Mouse (Mus musculus) layer of hippocampus, adult 11-12 months (tissue): ENCODE data around the gene Olfr104-ps.

Experiments used
- DNase-seq: peaks from one replicate; pipeline ENCODE4 v3.0.0; 2022; ENCODE audit warnings: low spot score

Gene Olfr104-ps

DNA sequence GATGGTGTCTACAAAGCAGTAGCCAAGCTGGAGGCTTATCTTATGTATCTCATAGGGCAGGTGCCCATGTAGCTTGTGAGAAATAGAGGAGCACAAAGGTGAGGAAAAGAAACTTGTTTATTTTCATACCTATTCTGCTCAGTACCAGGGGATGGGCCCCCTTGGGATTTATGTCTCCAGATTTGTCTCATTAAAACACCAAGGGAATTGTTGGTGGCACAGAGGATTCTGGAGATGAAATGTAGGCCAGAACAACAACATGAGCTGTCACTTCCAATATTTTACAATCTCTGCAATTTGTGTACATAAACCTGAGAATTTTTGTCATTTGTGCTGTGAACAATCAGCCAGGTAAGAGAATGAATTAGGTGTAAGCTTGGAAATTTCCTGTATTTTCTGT lies at the start of gene Olfr104-ps:
Olfr104-ps (plus strand) TSS at position 301 of the 400 bp plus-strand sequence.
- no peak for DNase-seq

DNA sequence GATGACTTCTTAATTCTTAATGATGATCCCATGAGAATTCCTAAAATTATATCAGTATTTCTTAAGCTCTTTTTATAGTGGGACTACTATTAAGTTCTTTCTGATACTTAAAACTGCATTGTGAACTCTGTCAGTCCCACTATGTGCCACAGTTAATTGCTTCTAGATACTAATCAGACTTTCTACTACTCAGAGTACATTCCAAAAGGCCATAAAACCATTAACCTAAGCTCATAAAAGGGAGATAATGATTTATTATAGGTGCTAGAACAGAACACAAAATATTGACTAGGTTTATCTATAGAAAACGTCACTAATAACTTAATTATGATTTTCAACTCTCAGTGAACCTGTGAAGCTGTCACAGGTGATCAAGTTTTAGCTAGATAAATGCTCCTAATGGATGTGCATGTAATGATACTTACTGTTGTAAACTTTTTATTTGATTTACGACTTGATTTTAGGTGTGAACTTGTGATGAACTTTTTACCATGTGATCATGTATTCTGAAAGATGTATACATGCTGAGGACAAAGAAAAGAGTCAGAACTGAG lies 49.2 kb upstream of the Olfr104-ps start:
- DNase-seq = no peak

- no peak for DNase-seq
These were observed 42.4 kb upstream of the Olfr104-ps start, which contains the start of gene Olfr102 for GRCm38 (mm10) chr17:37316954-37317353. Gene Olfr102 (minus strand): TSS chr17:37317054.

GRCm38 (mm10) chr17:37339598-37339997 lies 19.8 kb upstream of the Olfr104-ps start, which contains the start of gene Olfr103:
Gene Olfr103 (minus strand): TSS chr17:37339698.
- DNase-seq = no peak

DNA sequence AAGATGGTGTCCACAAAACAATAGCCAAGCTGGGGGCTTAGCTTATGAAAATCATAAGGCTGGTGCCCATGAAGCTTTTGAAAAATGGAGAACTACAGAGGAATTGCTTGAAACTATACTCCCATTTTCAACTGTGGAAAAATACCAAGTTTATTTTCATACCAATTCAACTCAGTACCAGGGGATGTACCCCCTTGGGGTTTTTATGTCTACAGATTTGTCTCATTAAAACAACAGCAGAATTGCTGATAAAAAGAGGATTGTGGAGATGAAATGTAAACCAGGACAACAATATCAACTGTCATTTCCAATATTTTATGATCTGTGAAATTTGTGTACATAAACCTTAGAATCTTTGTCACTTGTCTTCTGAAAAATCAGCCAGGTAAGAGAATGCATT lies 19.4 kb downstream of the Olfr104-ps start, which contains the start of gene Olfr105-ps:
Olfr105-ps (plus strand) TSS at position 301 of the 400 bp plus-strand sequence.
- DNase-seq = no peak

DNA sequence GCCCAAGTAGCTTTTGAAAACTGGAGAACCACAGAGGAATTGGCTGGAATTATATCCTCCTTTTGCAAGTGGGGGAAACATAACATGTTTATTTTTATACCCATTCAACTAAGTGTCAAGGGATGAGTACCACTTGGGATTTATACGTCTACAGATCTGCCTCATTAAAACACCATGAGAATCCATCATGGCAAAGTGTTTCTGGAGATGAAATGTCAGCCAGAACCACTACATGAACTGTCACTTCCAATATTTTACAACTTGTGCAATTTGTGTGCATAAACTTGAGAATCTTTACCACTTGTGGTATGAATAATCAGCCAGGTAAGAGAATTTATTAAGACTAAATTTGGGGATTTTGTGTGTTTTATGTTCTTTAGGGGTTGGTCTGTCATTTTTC lies 30.7 kb downstream of the Olfr104-ps start, which contains the start of gene Olfr106-ps:
Olfr106-ps (plus strand) TSS at position 301 of the 400 bp plus-strand sequence.
- DNase-seq = no peak

DNA sequence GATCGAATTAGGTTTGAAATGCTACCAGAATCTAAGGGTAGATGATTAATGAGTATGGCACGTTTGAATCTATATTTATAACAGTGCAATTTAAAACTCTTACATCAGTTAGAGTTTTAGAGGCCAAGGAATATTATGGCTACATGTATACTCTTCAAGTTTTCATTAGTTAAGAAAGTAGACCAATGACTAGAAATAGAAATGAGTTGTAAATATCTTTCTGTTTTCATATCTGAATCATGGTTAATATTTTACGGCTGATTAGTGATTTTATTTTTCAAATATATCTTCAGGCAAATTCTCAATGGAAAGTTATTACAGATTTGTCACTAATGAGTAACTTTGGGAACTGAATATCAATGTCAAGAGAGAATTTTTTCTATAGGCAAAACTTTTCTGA lies 39.5 kb downstream of the Olfr104-ps start, which contains the start of gene Olfr107:
Olfr107 (plus strand) TSS at position 301 of the 400 bp plus-strand sequence.
- no peak for DNase-seq

DNA sequence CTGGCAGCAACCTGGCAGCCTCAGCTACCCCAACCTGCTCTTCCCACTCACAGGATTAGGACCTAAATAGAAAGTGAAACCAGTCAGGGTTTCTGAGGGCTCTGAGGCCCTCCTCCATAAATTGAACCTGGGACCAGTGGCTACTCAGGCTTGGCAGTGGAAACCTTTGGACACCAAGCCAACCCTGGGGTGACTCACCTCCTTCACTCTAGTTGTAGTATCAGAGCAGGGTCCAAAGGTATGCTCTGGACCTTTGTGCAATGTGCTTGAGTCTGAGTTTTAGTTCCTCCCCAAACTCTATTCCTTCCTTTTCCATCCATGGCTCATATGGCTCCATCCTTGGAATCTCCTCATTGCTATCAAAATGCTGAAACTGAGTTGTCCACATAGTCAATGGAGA lies 54.0 kb downstream of the Olfr104-ps start:
- DNase-seq = no peak
